20 mouse cellular contexts compared by ENCODE assay signal in genomic region chr4:46123358-46123757, GRCm38 (mm10).
"Had no signal": no experiment of that assay in that cellular context is flagged by ENCODE, and none has a peak within 500 bp of the region (broad histone marks: within the 10 kb centered on the region; RNA-seq: fewer than 3 reads in every experiment).

No protein-coding gene starts in this region.

- H3K4me2 ChIP-seq: lung, embryonic 15.5 days; midbrain, embryonic 13.5 days; neural tube, embryonic 13.5 days; neural tube, embryonic 15.5 days had no signal

- H3K27me3 ChIP-seq: lung, embryonic 15.5 days; midbrain, embryonic 13.5 days; neural tube, embryonic 13.5 days; neural tube, embryonic 15.5 days had no signal

- DNase-seq: liver, postnatal 0 days; lung, adult 2 months; lung, postnatal 14 days; lung, postnatal 36 days; retina, postnatal 1 day; right cerebral cortex, adult 18-20 months; right cerebral cortex, postnatal 25 days; right cerebral cortex, postnatal 4 days; spleen, adult 18-20 months; thymus, adult 18-20 months; thymus, postnatal 14 days; thymus, postnatal 36 days had no signal

- H3K9ac ChIP-seq: liver, postnatal 0 days; lung, embryonic 15.5 days; midbrain, embryonic 13.5 days; neural tube, embryonic 13.5 days had no signal

- H3K9me3 ChIP-seq: lung, embryonic 15.5 days; midbrain, embryonic 10.5 days; midbrain, embryonic 13.5 days; neural tube, embryonic 13.5 days; neural tube, embryonic 15.5 days had no signal

- ATAC-seq: liver, postnatal 0 days; lung, postnatal 0 days; midbrain, embryonic 13.5 days; midbrain, embryonic 16.5 days had no signal

- H3K4me1 ChIP-seq: lung, embryonic 15.5 days; midbrain, embryonic 10.5 days; midbrain, embryonic 13.5 days; neural tube, embryonic 13.5 days; neural tube, embryonic 15.5 days had no signal

- H3K4me3 ChIP-seq: lung, embryonic 15.5 days; midbrain, embryonic 10.5 days; midbrain, embryonic 13.5 days; myocyte; neural tube, embryonic 13.5 days; neural tube, embryonic 15.5 days had no signal

- H3K27ac ChIP-seq: lung, embryonic 15.5 days; midbrain, embryonic 10.5 days; midbrain, embryonic 13.5 days; neural tube, embryonic 13.5 days; neural tube, embryonic 15.5 days had no signal
